Mouse (Mus musculus): ENCODE data around the gene Adam17. TPM values are rescaled to one million over a fixed set of nuclear protein-coding genes. Genes with fewer than 3 reads are reported as not detected.

Gene Adam17
- polyA plus RNA-seq, 1 experiment from 2014 or later, result 9.9 TPM

GRCm38 (mm10) chr12:21298856-21299255, 74.6 kb downstream of the Adam17 start:
- TF ChIP-seq CTCF (IDR thresholded peaks at IDR 0.05; ENCODE audit: low read depth) (no peak), EP300 (IDR thresholded peaks at IDR 0.05; ENCODE audit: low read depth) (no peak)
- H3K9me3 ChIP-seq (ENCODE audit: low read length), result no peaks in the 10 kb centered on the region
- peaks cover 7% of the 10 kb centered on the region for H3K4me1 ChIP-seq (ENCODE audit: insufficient read depth)
- ATAC-seq (no peak), DNase-seq (no peak)
- WGBS (ENCODE audit: insufficient replicate concordance), result 92% methylated on average over 11 of the region's 11 CpGs
- no peak overlapping the region for H3K4me3 ChIP-seq (ENCODE audit: low read depth, low read length)
- H3K4me2 ChIP-seq (ENCODE audit: low read depth, low read length), result no peak overlapping the region
- no peak overlapping the region for H3K27ac ChIP-seq (ENCODE audit: low read depth)
- no peaks in the 10 kb centered on the region for H3K27me3 ChIP-seq (ENCODE audit: insufficient read depth, low read length)
- peaks cover 65% of the 10 kb centered on the region for H3K36me3 ChIP-seq (replicated peaks; ENCODE audit: insufficient read depth, low read length)
- H3K9ac ChIP-seq (replicated peaks), result no peak overlapping the region

GRCm38 (mm10) chr12:21289651-21290050, 83.8 kb downstream of the Adam17 start:
- DNase-seq, result no peak
- WGBS (ENCODE audit: insufficient replicate concordance), result 75% methylated on average over 6 of the region's 6 CpGs
- Histone ChIP-seq H3K4me2 (ENCODE audit: low read depth, low read length) (no peak overlapping the region), H3K36me3 (replicated peaks; ENCODE audit: insufficient read depth, low read length) (peaks cover 31% of the 10 kb centered on the region), H3K9ac (replicated peaks) (no peak overlapping the region), H3K9me3 (ENCODE audit: low read length) (no peaks in the 10 kb centered on the region), H3K4me3 (ENCODE audit: low read depth, low read length) (no peak overlapping the region), H3K4me1 (ENCODE audit: insufficient read depth) (peaks cover 21% of the 10 kb centered on the region), H3K27ac (ENCODE audit: low read depth) (no peak overlapping the region), H3K27me3 (ENCODE audit: insufficient read depth, low read length) (no peaks in the 10 kb centered on the region)
- no peak for ATAC-seq
- TF ChIP-seq EP300 (IDR thresholded peaks at IDR 0.05; ENCODE audit: low read depth), result no peak

GRCm38 (mm10) chr12:21288716-21289395, 84.6 kb downstream of the Adam17 start:
- no peak overlapping the region for H3K4me2 ChIP-seq (ENCODE audit: low read depth, low read length)
- no peak for DNase-seq
- TF ChIP-seq EP300 (IDR thresholded peaks at IDR 0.05; ENCODE audit: low read depth) (no peak), CTCF (IDR thresholded peaks at IDR 0.05; ENCODE audit: low read depth) (no peak)
- no peak for ATAC-seq
- H3K9ac ChIP-seq (replicated peaks), result no peak overlapping the region
- peaks cover 21% of the 10 kb centered on the region for H3K4me1 ChIP-seq (ENCODE audit: insufficient read depth)
- no peaks in the 10 kb centered on the region for H3K9me3 ChIP-seq (ENCODE audit: low read length)
- no peak overlapping the region for H3K4me3 ChIP-seq (ENCODE audit: low read depth, low read length)
- H3K36me3 ChIP-seq (replicated peaks; ENCODE audit: insufficient read depth, low read length), result peaks cover 23% of the 10 kb centered on the region
- H3K27me3 ChIP-seq (ENCODE audit: insufficient read depth, low read length), result no peaks in the 10 kb centered on the region
- no peak overlapping the region for H3K27ac ChIP-seq (ENCODE audit: low read depth)
- WGBS (ENCODE audit: insufficient replicate concordance), result 94% methylated on average over 3 of the region's 3 CpGs

GRCm38 (mm10) chr12:21286712-21287650, 86.5 kb downstream of the Adam17 start:
- DNase-seq, result peak; percentile 31
- Histone ChIP-seq H3K4me1 (ENCODE audit: insufficient read depth) (peaks cover 21% of the 10 kb centered on the region), H3K27ac (ENCODE audit: low read depth) (peak overlapping the region; percentile 91), H3K27me3 (ENCODE audit: insufficient read depth, low read length) (no peaks in the 10 kb centered on the region), H3K36me3 (replicated peaks; ENCODE audit: insufficient read depth, low read length) (peaks cover 13% of the 10 kb centered on the region), H3K9me3 (ENCODE audit: low read length) (no peaks in the 10 kb centered on the region), H3K4me2 (ENCODE audit: low read depth, low read length) (peak overlapping the region; percentile 96), H3K4me3 (ENCODE audit: low read depth, low read length) (peak overlapping the region; percentile 93), H3K9ac (replicated peaks) (peak overlapping the region; percentile 92)
- ATAC-seq, result no peak
- TF ChIP-seq CTCF (IDR thresholded peaks at IDR 0.05; ENCODE audit: low read depth) (no peak), EP300 (IDR thresholded peaks at IDR 0.05; ENCODE audit: low read depth) (no peak)
- 14% methylated on average over 18 of the region's 18 CpGs for WGBS (ENCODE audit: insufficient replicate concordance)

- DNase-seq, result peak; percentile 99
- peak; percentile 95 for ATAC-seq
- Histone ChIP-seq H3K9me3 (ENCODE audit: low read length) (no peaks in the 10 kb centered on the region), H3K4me1 (ENCODE audit: insufficient read depth) (peaks cover 21% of the 10 kb centered on the region), H3K9ac (replicated peaks) (peak within 1 kb of the TSS; percentile 92), H3K27me3 (ENCODE audit: insufficient read depth, low read length) (no peaks in the 10 kb centered on the region), H3K4me3 (ENCODE audit: low read depth, low read length) (peak within 1 kb of the TSS; percentile 93), H3K36me3 (replicated peaks; ENCODE audit: insufficient read depth, low read length) (peaks cover 7% of the 10 kb centered on the region), H3K27ac (ENCODE audit: low read depth) (peak within 1 kb of the TSS; percentile 91), H3K4me2 (ENCODE audit: low read depth, low read length) (peak within 1 kb of the TSS; percentile 96)
- TF ChIP-seq CTCF (IDR thresholded peaks at IDR 0.05; ENCODE audit: low read depth), result no peak
- peak; percentile 26; the same call in 1 of the 2 replicates for TF ChIP-seq EP300 (IDR thresholded peaks at IDR 0.05; ENCODE audit: low read depth)
- under 1% methylated on average over 28 of the region's 28 CpGs for WGBS (ENCODE audit: insufficient replicate concordance)
These were observed 87.2 kb downstream of the Adam17 start, which contains the start of gene Itgb1bp1 for GRCm38 (mm10) chr12:21286243-21286622. Gene Itgb1bp1 (minus strand): TSS chr12:21286284.
